ENCODE assay signal across 9 mouse cellular contexts in genomic region chr11:51263286-51263831, GRCm38 (mm10). TPM values are rescaled to one million over a fixed set of nuclear protein-coding genes. Genes with fewer than 3 reads are reported as not detected.
DNase-seq lines count a peak whose midpoint lies in the region; ATAC-seq and TF ChIP-seq lines count a peak whose summit lies in the region.
"Had no signal": no experiment of that assay in that cellular context is flagged by ENCODE, and none has a peak within 500 bp of the region (broad histone marks: within the 10 kb centered on the region; RNA-seq: fewer than 3 reads in every experiment).

No protein-coding gene starts in this region.

- H3K27me3 ChIP-seq in forebrain, postnatal 0 days (ENCODE audit: insufficient read depth, low read length) = no peaks in the 10 kb centered on the region
- H3K27me3 ChIP-seq in hindbrain, postnatal 0 days (ENCODE audit: insufficient read depth, low read length) = no peaks in the 10 kb centered on the region

- peak; percentile 59 to 78 for DNase-seq in cerebellum, adult 18-20 months
- DNase-seq in cerebellum, adult 9-11 months = no peak
- peak; percentile 71 for DNase-seq in brain, embryonic 14.5 days (ENCODE audit: low read depth)
- peak; percentile 66 for DNase-seq in forebrain, postnatal 0 days
- DNase-seq in hindbrain, postnatal 0 days (ENCODE audit: low spot score) = peak; percentile 72
- peak; percentile 64 for DNase-seq in left cerebral cortex, postnatal 4 days
- DNase-seq in testis, postnatal 14 days (ENCODE audit: low spot score) = peak; percentile 84

- peak overlapping the region; percentile 98 for H3K9ac ChIP-seq in forebrain, postnatal 0 days
- peak overlapping the region; percentile 99 for H3K9ac ChIP-seq in hindbrain, postnatal 0 days (replicated peaks; ENCODE audit: low read length)

- H3K4me3 ChIP-seq in forebrain, postnatal 0 days (ENCODE audit: low read depth, low read length) = peak overlapping the region; percentile 91
- peak overlapping the region; percentile 97 for H3K4me3 ChIP-seq in hindbrain, postnatal 0 days (ENCODE audit: low read length)

- peak overlapping the region; percentile 93 for H3K4me2 ChIP-seq in forebrain, postnatal 0 days (ENCODE audit: low read depth)
- H3K4me2 ChIP-seq in hindbrain, postnatal 0 days (ENCODE audit: low read depth, low read length) = peak overlapping the region; percentile 62

- no peak for TF ChIP-seq POLR2A in brain, embryonic 14.5 days (IDR thresholded peaks at IDR 0.05; ENCODE audit: borderline replicate concordance, extremely low read depth, insufficient read depth, insufficient read length, poor library complexity, severe bottlenecking)

- H3K27ac ChIP-seq in forebrain, postnatal 0 days (ENCODE audit: low read depth, low read length) = peak overlapping the region; percentile 98
- peak overlapping the region; percentile 99 for H3K27ac ChIP-seq in hindbrain, postnatal 0 days

- no peak for TF ChIP-seq CTCF in brain, embryonic 14.5 days (IDR thresholded peaks at IDR 0.05; ENCODE audit: borderline replicate concordance, extremely low read depth, insufficient read depth, insufficient read length)
- no peak for TF ChIP-seq CTCF in forebrain, postnatal 0 days (IDR thresholded peaks at IDR 0.05; ENCODE audit: low read depth)
- no peak for TF ChIP-seq CTCF in hindbrain, postnatal 0 days (IDR thresholded peaks at IDR 0.05; ENCODE audit: low read depth)

- intact Hi-C loops in left cerebral cortex, postnatal 4 days (cut with DNase I) = loop anchor here (5.0 kb wide), 1 partner anchor 321 kb away; the partner anchor contains the start of gene 4933414I15Rik

- under 1% methylated on average over 47 of the region's 50 CpGs for WGBS in forebrain, postnatal 0 days
- WGBS in hindbrain, postnatal 0 days = under 1% methylated on average over 50 of the region's 50 CpGs

- H3K36me3 ChIP-seq in forebrain, postnatal 0 days (ENCODE audit: insufficient read depth) = 0 out of 2 replicates have a peak, but pooled peaks cover 5% of the 10 kb centered on the region
- H3K36me3 ChIP-seq in hindbrain, postnatal 0 days (ENCODE audit: insufficient read depth, low read length) = no peaks in the 10 kb centered on the region

- peaks cover 15% of the 10 kb centered on the region for H3K4me1 ChIP-seq in forebrain, postnatal 0 days (ENCODE audit: insufficient read depth)
- H3K4me1 ChIP-seq in hindbrain, postnatal 0 days (ENCODE audit: insufficient read depth, low read length) = peaks cover 16% of the 10 kb centered on the region; the same call in 1 of the 2 replicates

- no peaks in the 10 kb centered on the region for H3K9me3 ChIP-seq in forebrain, postnatal 0 days (ENCODE audit: low read length)
- no peaks in the 10 kb centered on the region for H3K9me3 ChIP-seq in hindbrain, postnatal 0 days (ENCODE audit: low read length)

- peak; percentile 58 for ATAC-seq in forebrain, postnatal 0 days
- ATAC-seq in hindbrain, postnatal 0 days = peak; percentile 70
- peak; percentile 7 for ATAC-seq in megakaryocyte progenitor cell, adult 5-6 weeks (replicated peaks; ENCODE audit: poor library complexity)

RNA-seq across cellular contexts. Expression of gene BC049762, which starts 0.5 kb away (rescaled TPM):
- 0.19 TPM in 2 replicates for polyA plus RNA-seq in brain, embryonic 14.5 days (2012; rRNA removed)
- total RNA-seq in forebrain, postnatal 0 days (2014; rRNA removed) = not detected in 2 replicates
- 0.53 and 0.56 TPM in 2 replicates for polyA plus RNA-seq in forebrain, postnatal 0 days (2015; fragmentation: Nextera tagmentation; extraction: Ambion mirVana)
- 0.29 TPM in 1 of 2 replicates, not detected in the other for total RNA-seq in hindbrain, postnatal 0 days (2014; rRNA removed)
- 0.39 and 0.40 TPM in 2 replicates for polyA plus RNA-seq in hindbrain, postnatal 0 days (2015; fragmentation: Nextera tagmentation; extraction: Ambion mirVana)
- total RNA-seq in left cerebral cortex, postnatal 4 days (2021) = not detected
- 2.3 and 2.6 TPM in 2 replicates for total RNA-seq in megakaryocyte progenitor cell, adult 5-6 weeks (2015)
- total RNA-seq in megakaryocyte progenitor cell, adult 5-6 weeks (2017) = 0.29 TPM in 1 of 2 replicates, not detected in the other
- total RNA-seq: left cerebral cortex, postnatal 25 days had no signal

RNA-seq across cellular contexts. Expression of gene Clk4, which starts 1.8 kb away (rescaled TPM):
- polyA plus RNA-seq in brain, embryonic 14.5 days (2012; rRNA removed) = 155 and 168 TPM in 2 replicates
- 94.9 and 116 TPM in 2 replicates for total RNA-seq in forebrain, postnatal 0 days (2014; rRNA removed)
- polyA plus RNA-seq in forebrain, postnatal 0 days (2015; fragmentation: Nextera tagmentation; extraction: Ambion mirVana) = 105 and 114 TPM in 2 replicates
- total RNA-seq in hindbrain, postnatal 0 days (2014; rRNA removed) = 57.6 and 58.3 TPM in 2 replicates
- 92.5 and 93.3 TPM in 2 replicates for polyA plus RNA-seq in hindbrain, postnatal 0 days (2015; fragmentation: Nextera tagmentation; extraction: Ambion mirVana)
- total RNA-seq in left cerebral cortex, postnatal 4 days (2021) = 10 to 100 TPM; 89.0 to 93.2 TPM
- 141 and 185 TPM in 2 replicates for total RNA-seq in megakaryocyte progenitor cell, adult 5-6 weeks (2015)
- 138 and 218 TPM in 2 replicates for total RNA-seq in megakaryocyte progenitor cell, adult 5-6 weeks (2017)

RNA-seq across cellular contexts. Expression of gene Col23a1, which starts 26.4 kb away (rescaled TPM):
- 4.9 and 9.2 TPM in 2 replicates for polyA plus RNA-seq in brain, embryonic 14.5 days (2012; rRNA removed)
- 11.8 and 12.6 TPM in 2 replicates for total RNA-seq in forebrain, postnatal 0 days (2014; rRNA removed)
- 3.2 and 3.8 TPM in 2 replicates for polyA plus RNA-seq in forebrain, postnatal 0 days (2015; fragmentation: Nextera tagmentation; extraction: Ambion mirVana)
- 17.7 and 20.7 TPM in 2 replicates for total RNA-seq in hindbrain, postnatal 0 days (2014; rRNA removed)
- 8.2 and 9.5 TPM in 2 replicates for polyA plus RNA-seq in hindbrain, postnatal 0 days (2015; fragmentation: Nextera tagmentation; extraction: Ambion mirVana)
- total RNA-seq in left cerebral cortex, postnatal 4 days (2021) = 10 to 100 TPM; 11.1 TPM
- total RNA-seq in megakaryocyte progenitor cell, adult 5-6 weeks (2015) = 0.02 TPM in 1 of 2 replicates, not detected in the other
- total RNA-seq in megakaryocyte progenitor cell, adult 5-6 weeks (2017) = 0.03 TPM in 1 of 2 replicates, not detected in the other

RNA-seq across cellular contexts. Expression of gene Gm12569, which starts 43.1 kb away (rescaled TPM):
- polyA plus RNA-seq in brain, embryonic 14.5 days (2012; rRNA removed) = not detected in 2 replicates
- not detected in 2 replicates for total RNA-seq in forebrain, postnatal 0 days (2014; rRNA removed)
- not detected in 2 replicates for polyA plus RNA-seq in forebrain, postnatal 0 days (2015; fragmentation: Nextera tagmentation; extraction: Ambion mirVana)
- total RNA-seq in hindbrain, postnatal 0 days (2014; rRNA removed) = not detected in 2 replicates
- polyA plus RNA-seq in hindbrain, postnatal 0 days (2015; fragmentation: Nextera tagmentation; extraction: Ambion mirVana) = not detected in 2 replicates
- total RNA-seq in left cerebral cortex, postnatal 4 days (2021) = not detected
- total RNA-seq in megakaryocyte progenitor cell, adult 5-6 weeks (2015) = not detected in 2 replicates
- not detected in 2 replicates for total RNA-seq in megakaryocyte progenitor cell, adult 5-6 weeks (2017)
- total RNA-seq: left cerebral cortex, postnatal 25 days had no signal

Comparison
In these comparisons a context has a peak if more than half of its experiments do, and no peak if none do; other contexts are left out.
1. ATAC-seq: peak in every context shown above with its lines; median percentile 70 in hindbrain, postnatal 0 days; 58 in forebrain, postnatal 0 days; 7 in megakaryocyte progenitor cell, adult 5-6 weeks.
2. RNA of gene Col23a1, which starts 26.4 kb away (total RNA-seq): 17.7 to 20.7 TPM in hindbrain, postnatal 0 days, 11.8 to 12.6 TPM in forebrain, postnatal 0 days and 11.1 TPM in left cerebral cortex, postnatal 4 days; 0.02 to 0.03 TPM in megakaryocyte progenitor cell, adult 5-6 weeks; every median in the first group is over 10 times any median in the second.